Mouse (Mus musculus) CH12.LX (cell line): Measurements from ENCODE around the gene Agl. TPM values are rescaled to one million over a fixed set of nuclear protein-coding genes. Genes with fewer than 3 reads are reported as not detected.

ENCODE experiments used
- DNase-seq: peaks from one replicate; pipeline ENCODE4 v3.0.0-alpha.2; 2013; ENCODE audit errors: extremely low read depth
- H3K27ac ChIP-seq: 2 replicates; pipeline ENCODE4 v1.5.1; 2012; ENCODE audit warnings: low read depth, mild to moderate bottlenecking, control low read depth, moderate library complexity; ENCODE audit not compliant: insufficient read depth
- H3K27me3 ChIP-seq: replicated peaks from 2 replicates; pipeline ENCODE3; 2012; ENCODE audit warnings: inconsistent platforms
- H3K36me3 ChIP-seq, 2 experiments: replicated peaks in 1 of 2; 2 replicates each; pipeline versions ENCODE3 to v1.6.1; 2012; ENCODE audit warnings: inconsistent platforms in 1 of 2, low read length in 1 of 2, mild to moderate bottlenecking in 1 of 2, mixed read lengths in 1 of 2, moderate library complexity in 1 of 2; ENCODE audit not compliant: control insufficient read depth in 1 of 2, insufficient read depth in 1 of 2
- H3K4me1 ChIP-seq, 2 experiments: 2 replicates each; pipeline ENCODE4 v1.6.1; 2012; ENCODE audit warnings: inconsistent platforms in 1 of 2, moderate library complexity in 1 of 2; ENCODE audit not compliant: insufficient read depth in 2 of 2, control insufficient read depth in 1 of 2
- H3K4me2 ChIP-seq: 2 replicates; pipeline ENCODE4 v1.6.1; 2012; ENCODE audit warnings: low read depth, mild to moderate bottlenecking, control low read depth; ENCODE audit not compliant: poor library complexity, insufficient read depth, severe bottlenecking
- H3K4me3 ChIP-seq, 3 experiments: fragments of 150-350 bp in 1 of 3; sonication (generic) in 1 of 3; replicated peaks in 1 of 3; 2 replicates each; pipeline versions ENCODE3 to v1.5.1; 2011 to 2012; ENCODE audit warnings: low read depth in 2 of 3, low read length in 2 of 3, mild to moderate bottlenecking in 2 of 3, moderate library complexity in 2 of 3, control low read depth in 1 of 3, improper control_type of control experiment in 1 of 3, inconsistent platforms in 1 of 3, mixed read lengths in 1 of 3; ENCODE audit not compliant: poor library complexity in 1 of 3
- H3K79me2 ChIP-seq: replicated peaks from 2 replicates; pipeline ENCODE4 v1.6.1; 2012; ENCODE audit warnings: mild to moderate bottlenecking, moderate library complexity; ENCODE audit not compliant: control insufficient read depth, poor library complexity, insufficient read depth, severe bottlenecking; ENCODE audit errors: extremely low read depth
- H3K9ac ChIP-seq: 2 replicates; pipeline ENCODE4 v1.6.1; 2012; ENCODE audit warnings: low read depth, mild to moderate bottlenecking, control low read depth, moderate library complexity; ENCODE audit not compliant: insufficient read depth
- H3K9me3 ChIP-seq: replicated peaks from 2 replicates; pipeline ENCODE3; 2012; ENCODE audit warnings: low read length, inconsistent platforms, mixed read lengths
- BHLHE40 ChIP-seq: IDR thresholded peaks from 2 replicates; pipeline ENCODE4 v1.6.1; 2011; ENCODE audit warnings: mild to moderate bottlenecking, low read depth, low read length, improper control_type of control experiment
- CHD1 ChIP-seq: IDR thresholded peaks from 2 replicates; pipeline ENCODE4 v1.6.1; 2012; ENCODE audit warnings: low read depth, low read length, improper control_type of control experiment, inconsistent platforms
- CTCF ChIP-seq, 2 experiments: IDR thresholded peaks in 1 of 2; conservative IDR thresholded peaks in 1 of 2; 2 replicates each; pipeline ENCODE4 v1.5.1; 2011 to 2012; ENCODE audit warnings: low read depth in 2 of 2, low read length in 2 of 2, improper control_type of control experiment in 1 of 2, inconsistent platforms in 1 of 2, mild to moderate bottlenecking in 1 of 2, moderate library complexity in 1 of 2
- E2F4 ChIP-seq: IDR thresholded peaks from 2 replicates; pipeline ENCODE4 v1.6.1; 2011; ENCODE audit warnings: low read depth, low read length, improper control_type of control experiment; ENCODE audit not compliant: insufficient replicate concordance
- ELF1 ChIP-seq: IDR thresholded peaks from 2 replicates; pipeline ENCODE4 v1.6.1; 2014; ENCODE audit warnings: low read depth, mild to moderate bottlenecking, inconsistent platforms, low read length, improper control_type of control experiment
- EP300 ChIP-seq: IDR thresholded peaks from 2 replicates; pipeline ENCODE4 v1.6.1; 2011; ENCODE audit warnings: low read length, improper control_type of control experiment
- ETS1 ChIP-seq: conservative IDR thresholded peaks from 2 replicates; pipeline ENCODE4 v1.6.1; 2012; ENCODE audit warnings: low read depth, mild to moderate bottlenecking, inconsistent platforms, low read length, improper control_type of control experiment, moderate library complexity
- IRF4 ChIP-seq: IDR thresholded peaks from 2 replicates; pipeline ENCODE4 v1.6.1; 2014; ENCODE audit warnings: low read depth, mild to moderate bottlenecking, inconsistent platforms, low read length, improper control_type of control experiment
- JUN ChIP-seq: IDR thresholded peaks from 2 replicates; pipeline ENCODE4 v1.6.1; 2011; ENCODE audit warnings: low read depth, mild to moderate bottlenecking, low read length, improper control_type of control experiment, moderate library complexity; ENCODE audit not compliant: insufficient read depth
- MAX ChIP-seq: IDR thresholded peaks from 2 replicates; pipeline ENCODE4 v1.6.1; 2011; ENCODE audit warnings: low read length, improper control_type of control experiment
- MAZ ChIP-seq: IDR thresholded peaks from 2 replicates; pipeline ENCODE4 v1.6.1; 2012; ENCODE audit warnings: low read depth, mild to moderate bottlenecking, inconsistent platforms, low read length, improper control_type of control experiment, moderate library complexity
- MEF2A ChIP-seq: IDR thresholded peaks from 2 replicates; pipeline ENCODE4 v1.6.1; 2014; ENCODE audit warnings: low read depth, mild to moderate bottlenecking, inconsistent platforms, low read length, improper control_type of control experiment, borderline replicate concordance
- MXI1 ChIP-seq: IDR thresholded peaks from 2 replicates; pipeline ENCODE4 v1.6.1; 2011; ENCODE audit warnings: mild to moderate bottlenecking, low read depth, low read length, improper control_type of control experiment
- NELFE ChIP-seq: IDR thresholded peaks from 2 replicates; pipeline ENCODE4 v1.6.1; 2011; ENCODE audit warnings: low read depth, low read length, improper control_type of control experiment
- PAX5 ChIP-seq: IDR thresholded peaks from 2 replicates; pipeline ENCODE4 v1.6.1; 2012; ENCODE audit warnings: low read length, inconsistent platforms, mixed read lengths
- POLR2A ChIP-seq: IDR thresholded peaks from 2 replicates; pipeline ENCODE4 v1.6.1; 2011; ENCODE audit warnings: low read depth, mild to moderate bottlenecking, improper control_type of control experiment, low read length
- POLR2AphosphoS2 ChIP-seq: IDR thresholded peaks from 2 replicates; pipeline ENCODE4 v1.6.1; 2011; ENCODE audit warnings: low read depth, low read length, improper control_type of control experiment
- SIN3A ChIP-seq: IDR thresholded peaks from 2 replicates; pipeline ENCODE4 v1.6.1; 2012; ENCODE audit warnings: low read length, improper control_type of control experiment, inconsistent platforms
- SMC3 ChIP-seq: IDR thresholded peaks from 2 replicates; pipeline ENCODE4 v1.6.1; 2011; ENCODE audit warnings: low read depth, low read length, improper control_type of control experiment
- USF2 ChIP-seq: conservative IDR thresholded peaks from 2 replicates; pipeline ENCODE4 v1.6.1; 2011; ENCODE audit warnings: low read depth, low read length, improper control_type of control experiment
- ZKSCAN1 ChIP-seq: IDR thresholded peaks from 2 replicates; pipeline ENCODE4 v1.6.1; 2012; ENCODE audit warnings: low read depth, inconsistent platforms, low read length, improper control_type of control experiment, borderline replicate concordance
- ZNF384 ChIP-seq: IDR thresholded peaks from 2 replicates; pipeline ENCODE4 v1.6.1; 2012; ENCODE audit warnings: low read depth, low read length, improper control_type of control experiment, inconsistent platforms
- dilution Hi-C: fragments of 300-500 bp; cut with MboI; formaldehyde crosslinking; loops from 2 replicates; pipeline ENCODE4 v1.14.3; 2020; ENCODE audit warnings: low sequenced_read_pairs; ENCODE audit not compliant: extremely low pct_unique_long_range_greater_than_20kb, extremely low pct_ligation_motif_present
- in situ Hi-C: fragments of 300-500 bp; cut with MboI; formaldehyde crosslinking; loops from 3 replicates; pipeline ENCODE4 v1.14.3; 2019; ENCODE audit warnings: low sequenced_read_pairs, low pct_ligation_motif_present, low pct_unique_long_range_greater_than_20kb, mixed read lengths
- polyA plus RNA-seq: library from polyadenylated mRNA; unstranded; fragments of >175 nt; gene quantifications from 2 replicates; pipeline ENCODE4 v1.2.1, GENCODE M21; 2012; ENCODE audit warnings: low read depth; ENCODE audit not compliant: insufficient read length
- total RNA-seq, 2 experiments: library from RNA; depleted of rRNA; stranded (reverse); fragments of 300-350 nt in 1 of 2; fragments of >200 nt in 1 of 2; gene quantifications; 2 replicates each; pipeline ENCODE4 v1.2.3; 2012 to 2014

The Agl gene
- total and polyA plus RNA-seq, 3 experiments = 4.7 to 5.7 (median 5.2) TPM

DNA sequence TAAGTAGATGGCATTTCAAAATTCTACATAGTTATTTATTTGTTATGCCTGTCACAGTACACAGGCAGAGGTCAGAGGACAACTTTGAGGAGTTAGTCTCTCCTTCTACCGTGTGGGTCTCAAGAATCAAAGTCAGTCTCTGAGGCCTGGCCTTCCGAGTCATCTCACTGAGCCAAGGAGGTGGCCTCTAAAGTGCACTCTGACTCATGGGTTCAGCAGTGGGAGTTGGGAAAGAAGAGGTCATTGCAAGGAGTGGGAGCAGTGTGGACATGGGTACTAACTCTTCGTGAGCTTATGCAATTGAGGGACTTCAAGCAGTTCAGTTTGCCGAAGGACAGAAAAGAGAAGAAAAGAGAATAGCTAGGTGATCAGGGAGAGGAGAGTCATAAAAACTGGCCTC lies 41.0 kb upstream of the Agl start:
- H3K9me3 ChIP-seq = peaks cover 3% of the 10 kb centered on the region
- no peak overlapping the region for H3K27ac ChIP-seq
- no peak overlapping the region for H3K4me3 ChIP-seq
- peaks cover 8% of the 10 kb centered on the region for H3K27me3 ChIP-seq
- H3K36me3 ChIP-seq = no peaks in the 10 kb centered on the region
- no peaks in the 10 kb centered on the region for H3K79me2 ChIP-seq
- TF ChIP-seq MAZ = no peak
- TF ChIP-seq ELF1 = no peak
- TF ChIP-seq ZKSCAN1 = no peak
- TF ChIP-seq, all 38 proteins: peak for 0
- Histone ChIP-seq H3K4me2 (no peak overlapping the region), H3K4me1 (no peaks in the 10 kb centered on the region), H3K9ac (no peak overlapping the region)
- no peak for DNase-seq
- in situ Hi-C loops (loop anchor here (25.0 kb wide), 1 partner anchor 512 kb away; no protein-coding TSS in a partner anchor), dilution Hi-C loops (no loop called here)

DNA sequence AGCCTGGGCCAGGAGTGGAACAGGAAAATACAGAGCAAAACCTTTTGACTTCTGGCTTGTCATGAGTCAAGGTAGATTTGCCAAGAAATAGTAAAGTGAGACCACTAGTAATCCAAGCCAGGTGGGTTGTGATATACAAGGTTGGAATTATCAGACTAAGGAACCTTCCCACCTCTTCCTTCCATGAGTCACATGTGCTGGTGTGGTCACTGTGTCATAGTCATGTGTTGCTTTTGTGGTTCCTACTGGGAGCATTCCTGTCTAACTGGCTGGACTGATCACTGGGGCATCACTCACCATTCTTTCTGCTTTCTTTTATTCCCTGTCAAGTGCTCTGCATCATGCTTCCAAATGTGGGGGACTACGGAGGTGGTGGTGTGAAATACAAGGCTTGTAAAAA lies 40.1 kb upstream of the Agl start:
- dilution Hi-C loops = no loop called here
- in situ Hi-C loops = loop anchor here (25.0 kb wide), 1 partner anchor 511 kb away; no protein-coding TSS in a partner anchor
- no peaks in the 10 kb centered on the region for H3K4me1 ChIP-seq

DNA sequence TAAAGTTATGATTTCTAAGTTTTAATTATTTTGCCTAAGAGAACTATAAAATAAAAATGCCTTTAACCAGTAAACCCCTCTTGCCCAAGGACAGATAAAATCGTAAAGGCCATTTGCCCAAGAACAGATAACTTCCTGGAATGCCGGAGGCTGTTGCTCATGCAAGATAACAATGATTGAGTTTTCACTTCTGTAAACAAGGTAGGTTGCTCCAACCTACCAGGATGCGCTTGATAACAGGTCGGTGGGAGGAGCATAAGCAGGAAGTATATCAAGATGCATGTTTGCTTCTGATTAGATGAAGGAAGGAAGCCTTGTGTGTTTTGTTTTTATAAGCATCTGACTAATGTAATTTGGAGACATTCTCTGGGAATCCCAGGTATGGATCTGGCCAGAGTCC lies 38.1 kb upstream of the Agl start:
- dilution Hi-C loops (no loop called here), in situ Hi-C loops (loop anchor here (25.0 kb wide), 1 partner anchor 509 kb away; no protein-coding TSS in a partner anchor)
- Histone ChIP-seq H3K4me1 (no peaks in the 10 kb centered on the region), H3K79me2 (no peaks in the 10 kb centered on the region), H3K9ac (no peak overlapping the region), H3K27me3 (peaks cover 8% of the 10 kb centered on the region), H3K4me2 (no peak overlapping the region), H3K4me3 (no peak overlapping the region), H3K27ac (no peak overlapping the region), H3K9me3 (no peaks in the 10 kb centered on the region), H3K36me3 (no peaks in the 10 kb centered on the region)
- no peak for DNase-seq
- TF ChIP-seq CHD1 (no peak), PAX5 (no peak), NELFE (no peak), SMC3 (no peak), POLR2A (no peak), MEF2A (no peak), ETS1 (no peak), MXI1 (no peak), ELF1 (no peak)

More for the DNA sequence above, 40.1 kb upstream of the Agl start:
- Histone ChIP-seq H3K36me3 (no peaks in the 10 kb centered on the region), H3K79me2 (no peaks in the 10 kb centered on the region), H3K9me3 (peaks cover 3% of the 10 kb centered on the region), H3K4me2 (no peak overlapping the region), H3K27ac (no peak overlapping the region), H3K4me3 (no peak overlapping the region), H3K9ac (no peak overlapping the region), H3K27me3 (peaks cover 8% of the 10 kb centered on the region)
- no peak for DNase-seq
- TF ChIP-seq EP300 (no peak), MAX (no peak), ETS1 (no peak), CHD1 (no peak), MAZ (no peak), USF2 (no peak), JUN (no peak), CTCF (conservative IDR thresholded peaks at IDR 0.05 in 1 of 2, IDR thresholded peaks at IDR 0.05 in 1 of 2; ENCODE audit: low read depth in 2 of 2, low read length in 2 of 2) (no peak), SIN3A (no peak), ZNF384 (no peak), E2F4 (no peak), IRF4 (no peak), POLR2AphosphoS2 (no peak), BHLHE40 (no peak)
